32 mouse cellular contexts compared by ENCODE assay signal in the genomic region with DNA sequence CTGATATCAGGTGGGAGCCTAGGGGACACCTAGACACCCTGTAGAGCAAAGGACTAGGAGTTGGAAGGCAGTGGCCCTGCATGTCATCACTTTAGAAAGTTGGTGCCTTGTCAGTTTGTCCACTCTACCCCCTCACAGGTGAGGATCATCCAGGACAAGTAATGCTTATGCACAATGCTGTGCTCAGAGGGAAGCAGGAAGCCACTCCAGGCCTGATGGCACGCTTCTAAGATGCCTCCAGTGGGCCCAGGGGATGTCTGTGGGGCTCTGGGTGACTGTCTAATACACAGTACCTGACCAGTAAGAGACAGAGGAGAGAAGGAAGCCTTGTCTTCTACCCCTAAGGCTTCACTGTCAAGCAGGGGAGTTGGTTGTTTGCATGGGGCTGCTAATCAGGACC. TPM values are rescaled to one million over a fixed set of nuclear protein-coding genes. Genes with fewer than 3 reads are reported as not detected.
"Had no signal": no experiment of that assay in that cellular context is flagged by ENCODE, and none has a peak within 500 bp of the region (broad histone marks: within the 10 kb centered on the region; RNA-seq: fewer than 3 reads in every experiment).

No protein-coding gene starts in this region.

- H3K27me3 ChIP-seq: liver, embryonic 12.5 days; liver, embryonic 13.5 days; liver, embryonic 15.5 days; lung, embryonic 15.5 days; megakaryocyte, embryonic 14.5 days; midbrain, embryonic 12.5 days; midbrain, embryonic 13.5 days; midbrain, embryonic 15.5 days had no signal

- H3K36me3 ChIP-seq: limb, embryonic 10.5 days; limb, embryonic 12.5 days; limb, embryonic 13.5 days; limb, embryonic 15.5 days; liver, embryonic 12.5 days; liver, embryonic 13.5 days; liver, embryonic 15.5 days; lung, embryonic 15.5 days; midbrain, embryonic 10.5 days; midbrain, embryonic 12.5 days; midbrain, embryonic 13.5 days; midbrain, embryonic 15.5 days had no signal

- H3K4me3 ChIP-seq: limb, embryonic 10.5 days; limb, embryonic 12.5 days; limb, embryonic 13.5 days; limb, embryonic 15.5 days; liver, embryonic 12.5 days; liver, embryonic 13.5 days; liver, embryonic 15.5 days; lung, embryonic 15.5 days; megakaryocyte, embryonic 14.5 days; midbrain, embryonic 10.5 days; midbrain, embryonic 12.5 days; midbrain, embryonic 13.5 days; midbrain, embryonic 15.5 days; myocyte had no signal

- H3K9me3 ChIP-seq: limb, embryonic 10.5 days; limb, embryonic 12.5 days; limb, embryonic 13.5 days; limb, embryonic 15.5 days; liver, embryonic 12.5 days; liver, embryonic 13.5 days; liver, embryonic 15.5 days; lung, embryonic 15.5 days; midbrain, embryonic 10.5 days; midbrain, embryonic 12.5 days; midbrain, embryonic 13.5 days; midbrain, embryonic 15.5 days had no signal

- DNase-seq: left cerebral cortex, postnatal 4 days; liver; liver, embryonic 13.5 days; liver, postnatal 0 days; lung, adult 18-20 months; lung, adult 2 months; lung, embryonic 14.5 days; lung, postnatal 10 days; lung, postnatal 14 days; lung, postnatal 36 days; lung, postnatal 4 days; midbrain, embryonic 14.5 days had no signal

- H3K27ac ChIP-seq: limb, embryonic 10.5 days; limb, embryonic 12.5 days; limb, embryonic 13.5 days; limb, embryonic 15.5 days; liver, embryonic 12.5 days; liver, embryonic 13.5 days; liver, embryonic 14.5 days; liver, embryonic 15.5 days; lung, embryonic 15.5 days; macrophage; midbrain, embryonic 10.5 days; midbrain, embryonic 12.5 days; midbrain, embryonic 13.5 days; midbrain, embryonic 15.5 days had no signal

- H3K4me1 ChIP-seq: limb, embryonic 10.5 days; limb, embryonic 12.5 days; limb, embryonic 13.5 days; limb, embryonic 15.5 days; liver, embryonic 12.5 days; liver, embryonic 13.5 days; liver, embryonic 15.5 days; lung, embryonic 15.5 days; megakaryocyte, embryonic 14.5 days; midbrain, embryonic 10.5 days; midbrain, embryonic 12.5 days; midbrain, embryonic 13.5 days; midbrain, embryonic 15.5 days had no signal

RNA-seq across cellular contexts. Expression of gene Grin2a, which starts 7.6 kb away (rescaled TPM):
- total RNA-seq: liver, adult 2 months; megakaryocyte progenitor cell, adult 5-6 weeks; megakaryocyte-erythroid progenitor cell, adult 5-6 weeks; monocyte, adult 5-6 weeks had no signal
- polyA plus RNA-seq: liver, adult 2 months; liver, embryonic 14.5 days; liver, embryonic 15.5 days; liver, embryonic 16.5 days; liver, postnatal 0 days; macrophage had no signal
